Mouse (Mus musculus): ENCODE measurements around the gene Hoxa3. TPM values are rescaled to one million over a fixed set of nuclear protein-coding genes. Genes with fewer than 3 reads are reported as not detected.

Hoxa3 gene
- polyA plus RNA-seq, 1 experiment = not detected

DNA sequence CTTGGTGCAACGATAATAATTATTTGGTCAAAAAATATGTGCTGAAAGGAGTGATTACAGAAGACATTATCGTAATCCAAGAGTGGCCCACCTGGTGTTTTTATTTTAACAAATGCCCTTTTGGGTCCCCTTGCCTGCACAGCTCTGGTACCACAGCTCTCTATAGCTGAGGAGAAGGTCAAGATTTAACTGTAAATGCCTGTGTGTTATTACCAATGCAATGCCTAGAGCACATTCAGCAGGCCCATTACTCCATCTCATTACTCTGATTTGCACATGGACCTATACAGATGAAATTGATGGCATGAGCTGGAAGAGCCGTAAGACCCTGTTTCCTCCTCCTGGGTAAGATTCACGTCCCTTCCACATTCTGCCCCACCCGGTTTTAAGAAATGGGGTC, 74.0 kb downstream of the Hoxa3 start:
- H3K27ac ChIP-seq (ENCODE audit: insufficient read depth, low read depth, low read length) = no peak overlapping the region
- no peak overlapping the region for H3K4me3 ChIP-seq (ENCODE audit: insufficient read depth, low read depth, low read length)
- WGBS = 87% methylated on average over 5 of the region's 5 CpGs
- TF ChIP-seq POLR2A (IDR thresholded peaks at IDR 0.05; ENCODE audit: insufficient read depth, low read depth, low read length) (no peak), CTCF (IDR thresholded peaks at IDR 0.05; ENCODE audit: insufficient read depth, low read depth, low read length) (no peak)
- peaks cover 2% of the 10 kb centered on the region; the same call in 1 of the 2 replicates for H3K4me1 ChIP-seq (ENCODE audit: control insufficient read depth, insufficient read depth, low read length)

DNA sequence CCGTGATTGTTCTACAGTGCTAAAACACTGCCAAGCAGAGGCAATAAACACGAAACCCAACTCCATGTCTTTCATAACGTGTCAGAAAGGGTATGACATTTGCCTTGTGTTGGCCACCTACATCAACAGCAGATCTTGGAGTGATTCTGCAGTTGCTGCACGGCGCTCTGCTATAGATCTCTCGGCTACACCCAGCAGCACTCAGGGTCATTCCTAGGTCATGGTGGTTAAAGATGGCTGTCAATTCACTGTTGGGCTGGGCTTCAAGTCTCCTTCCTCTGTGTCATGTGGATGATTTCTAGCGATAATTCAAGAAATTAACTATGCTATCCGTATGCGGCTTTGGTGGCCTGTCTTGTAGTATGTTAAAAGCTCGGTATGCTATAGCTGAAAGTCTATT, 74.6 kb downstream of the Hoxa3 start:
- Histone ChIP-seq H3K4me1 (ENCODE audit: control insufficient read depth, insufficient read depth, low read length) (peaks cover 2% of the 10 kb centered on the region; the same call in 1 of the 2 replicates), H3K4me3 (ENCODE audit: insufficient read depth, low read depth, low read length) (no peak overlapping the region), H3K27ac (ENCODE audit: insufficient read depth, low read depth, low read length) (no peak overlapping the region)
- TF ChIP-seq CTCF (IDR thresholded peaks at IDR 0.05; ENCODE audit: insufficient read depth, low read depth, low read length) (no peak), POLR2A (IDR thresholded peaks at IDR 0.05; ENCODE audit: insufficient read depth, low read depth, low read length) (no peak)
- WGBS = 88% methylated on average over 10 of the region's 10 CpGs

DNA sequence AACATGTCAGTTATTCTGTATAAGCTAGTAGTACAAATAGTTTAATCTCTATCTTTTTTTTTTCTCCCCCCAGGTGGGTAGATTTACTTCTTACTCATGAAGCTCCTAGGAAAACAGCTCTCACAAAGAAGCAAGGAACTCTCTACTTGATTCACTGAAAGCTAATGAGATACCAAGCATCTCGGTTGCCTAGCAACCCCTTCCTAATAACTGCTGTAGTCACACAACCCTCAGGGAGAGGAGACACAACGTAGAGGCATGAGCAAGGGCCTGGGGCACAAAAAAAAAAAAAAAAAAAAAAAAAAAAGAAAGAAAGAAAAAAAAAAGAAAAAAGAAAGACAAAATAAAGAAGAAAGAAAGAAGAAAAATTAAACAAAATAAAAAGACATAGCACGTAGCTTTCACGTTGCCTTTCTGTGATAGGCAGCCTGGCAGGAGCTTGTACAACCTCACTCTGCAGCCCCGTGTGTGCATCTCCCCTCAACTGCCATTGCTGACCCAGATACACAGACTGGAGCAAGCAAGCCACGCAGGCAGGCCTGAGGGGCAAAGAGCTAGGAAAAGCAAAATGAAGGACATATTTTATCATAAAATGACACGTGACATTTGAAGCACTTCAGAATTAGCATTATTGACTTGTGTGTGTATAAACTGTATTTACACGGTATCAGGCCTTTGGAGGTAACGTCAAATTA, 75.1 kb downstream of the Hoxa3 start:
- 57% methylated on average over 9 of the region's 9 CpGs for WGBS
- TF ChIP-seq CTCF (IDR thresholded peaks at IDR 0.05; ENCODE audit: insufficient read depth, low read depth, low read length) = no peak
- no peak for TF ChIP-seq POLR2A (IDR thresholded peaks at IDR 0.05; ENCODE audit: insufficient read depth, low read depth, low read length)
- Histone ChIP-seq H3K27ac (ENCODE audit: insufficient read depth, low read depth, low read length) (no peak overlapping the region), H3K4me1 (ENCODE audit: control insufficient read depth, insufficient read depth, low read length) (peaks cover 2% of the 10 kb centered on the region; the same call in 1 of the 2 replicates), H3K4me3 (ENCODE audit: insufficient read depth, low read depth, low read length) (no peak overlapping the region)

DNA sequence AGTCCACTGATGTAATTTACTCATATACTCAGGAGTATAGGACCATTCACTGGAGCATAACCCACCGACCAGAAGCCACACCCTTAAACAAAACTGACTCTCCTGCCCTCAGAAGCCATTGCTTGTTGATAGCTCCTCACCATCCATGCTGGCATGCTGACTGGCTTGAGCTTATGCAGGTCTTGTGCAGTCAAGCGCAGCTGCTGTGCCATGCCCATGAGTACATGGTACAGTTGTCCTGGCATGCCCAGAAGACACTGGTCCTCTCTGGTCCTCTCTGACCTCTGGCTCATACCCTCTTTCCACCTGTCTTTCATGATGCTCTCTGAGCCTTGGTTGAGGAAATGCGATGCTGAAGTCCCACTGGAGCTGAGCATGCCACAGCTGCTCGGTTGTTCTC, 89.5 kb downstream of the Hoxa3 start:
- 85% methylated on average over 4 of the region's 4 CpGs for WGBS
- TF ChIP-seq CTCF (IDR thresholded peaks at IDR 0.05; ENCODE audit: insufficient read depth, low read depth, low read length) = no peak
- no peak for TF ChIP-seq POLR2A (IDR thresholded peaks at IDR 0.05; ENCODE audit: insufficient read depth, low read depth, low read length)
- no peak overlapping the region for H3K27ac ChIP-seq (ENCODE audit: insufficient read depth, low read depth, low read length)
- no peaks in the 10 kb centered on the region for H3K4me1 ChIP-seq (ENCODE audit: control insufficient read depth, insufficient read depth, low read length)
- no peak overlapping the region for H3K4me3 ChIP-seq (ENCODE audit: insufficient read depth, low read depth, low read length)

DNA sequence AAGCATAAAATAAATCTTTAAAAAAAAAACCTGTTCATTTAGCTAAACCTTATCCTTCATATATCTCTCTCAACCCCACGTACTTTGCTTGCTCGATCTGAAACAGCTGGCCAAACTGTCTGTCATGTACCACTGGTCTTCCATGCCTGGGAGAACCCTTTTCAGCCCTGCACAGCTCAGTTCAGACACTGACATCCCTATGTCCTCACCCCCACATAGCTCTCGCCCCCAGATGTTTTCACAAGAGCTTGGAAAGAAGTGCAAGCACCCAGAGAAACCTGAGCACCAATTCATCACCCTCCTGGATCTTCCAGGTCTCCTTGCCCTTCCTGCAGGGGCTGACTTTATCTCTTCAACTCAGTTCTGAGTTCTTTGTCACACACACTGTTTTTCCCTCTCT, 92.0 kb downstream of the Hoxa3 start:
- Histone ChIP-seq H3K4me3 (ENCODE audit: insufficient read depth, low read depth, low read length) (no peak overlapping the region), H3K27ac (ENCODE audit: insufficient read depth, low read depth, low read length) (no peak overlapping the region), H3K4me1 (ENCODE audit: control insufficient read depth, insufficient read depth, low read length) (no peaks in the 10 kb centered on the region)
- WGBS = 89% methylated on average over 3 of the region's 3 CpGs
- TF ChIP-seq CTCF (IDR thresholded peaks at IDR 0.05; ENCODE audit: insufficient read depth, low read depth, low read length) = no peak
- TF ChIP-seq POLR2A (IDR thresholded peaks at IDR 0.05; ENCODE audit: insufficient read depth, low read depth, low read length) = no peak

Other genes with a start within 250 kb of the Hoxa3 start
- not detected in 2 replicates for gene Skap2, start 200.8 kb downstream of the Hoxa3 start, polyA plus RNA-seq (2012; ENCODE audit: insufficient read depth, insufficient read length, low replicate concordance, missing spikeins)
- not detected in 2 replicates for gene Hoxa1, start 55.0 kb downstream of the Hoxa3 start, polyA plus RNA-seq (2012; ENCODE audit: insufficient read depth, insufficient read length, low replicate concordance, missing spikeins)
- not detected in 2 replicates for gene Hoxa2, start 48.5 kb downstream of the Hoxa3 start, polyA plus RNA-seq (2012; ENCODE audit: insufficient read depth, insufficient read length, low replicate concordance, missing spikeins)
- gene 5730596B20Rik, start 35.8 kb downstream of the Hoxa3 start, polyA plus RNA-seq (2012; ENCODE audit: insufficient read depth, insufficient read length, low replicate concordance, missing spikeins) = not detected in 2 replicates
- gene Hoxa4, start 21.6 kb downstream of the Hoxa3 start, polyA plus RNA-seq (2012; ENCODE audit: insufficient read depth, insufficient read length, low replicate concordance, missing spikeins) = not detected in 2 replicates
- not detected in 2 replicates for gene Hoxa5, start 8.7 kb downstream of the Hoxa3 start, polyA plus RNA-seq (2012; ENCODE audit: insufficient read depth, insufficient read length, low replicate concordance, missing spikeins)
- gene Hoxa6, start 4.6 kb downstream of the Hoxa3 start, polyA plus RNA-seq (2012; ENCODE audit: insufficient read depth, insufficient read length, low replicate concordance, missing spikeins) = not detected in 2 replicates
- gene Gm28308, start within 50 bp of the Hoxa3 start, polyA plus RNA-seq (2012; ENCODE audit: insufficient read depth, insufficient read length, low replicate concordance, missing spikeins) = not detected in 2 replicates
- gene Hoxa7, start 8.5 kb upstream of the Hoxa3 start, polyA plus RNA-seq (2012; ENCODE audit: insufficient read depth, insufficient read length, low replicate concordance, missing spikeins) = not detected in 2 replicates
- gene Hoxa9, start 17.8 kb upstream of the Hoxa3 start, polyA plus RNA-seq (2012; ENCODE audit: insufficient read depth, insufficient read length, low replicate concordance, missing spikeins) = not detected in 2 replicates
- not detected in 2 replicates for gene Hoxa10, start 27.5 kb upstream of the Hoxa3 start, polyA plus RNA-seq (2012; ENCODE audit: insufficient read depth, insufficient read length, low replicate concordance, missing spikeins)
- not detected in 2 replicates for gene Hoxa11, start 32.5 kb upstream of the Hoxa3 start, polyA plus RNA-seq (2012; ENCODE audit: insufficient read depth, insufficient read length, low replicate concordance, missing spikeins)
- not detected in 2 replicates for gene Hoxa13, start 47.5 kb upstream of the Hoxa3 start, polyA plus RNA-seq (2012; ENCODE audit: insufficient read depth, insufficient read length, low replicate concordance, missing spikeins)
- gene Evx1, start 100.2 kb upstream of the Hoxa3 start, polyA plus RNA-seq (2012; ENCODE audit: insufficient read depth, insufficient read length, low replicate concordance, missing spikeins) = not detected in 2 replicates

Measured in olfactory bulb, adult 2 months (tissue).